Mouse (Mus musculus) liver (tissue): ENCODE measurements around the gene Cdc37l1.

Experiments used
- DNase-seq: peaks from one replicate; pipeline ENCODE4 v3.0.0-alpha.2; 2020; ENCODE audit warnings: mixed read lengths

Cdc37l1 gene

GRCm38 (mm10) chr19:29047334-29048170, 57.4 kb downstream of the Cdc37l1 start, which contains the start of gene Ak3:
Ak3 (minus strand) TSS chr19:29047961.
- peak; percentile 83 for DNase-seq

DNA sequence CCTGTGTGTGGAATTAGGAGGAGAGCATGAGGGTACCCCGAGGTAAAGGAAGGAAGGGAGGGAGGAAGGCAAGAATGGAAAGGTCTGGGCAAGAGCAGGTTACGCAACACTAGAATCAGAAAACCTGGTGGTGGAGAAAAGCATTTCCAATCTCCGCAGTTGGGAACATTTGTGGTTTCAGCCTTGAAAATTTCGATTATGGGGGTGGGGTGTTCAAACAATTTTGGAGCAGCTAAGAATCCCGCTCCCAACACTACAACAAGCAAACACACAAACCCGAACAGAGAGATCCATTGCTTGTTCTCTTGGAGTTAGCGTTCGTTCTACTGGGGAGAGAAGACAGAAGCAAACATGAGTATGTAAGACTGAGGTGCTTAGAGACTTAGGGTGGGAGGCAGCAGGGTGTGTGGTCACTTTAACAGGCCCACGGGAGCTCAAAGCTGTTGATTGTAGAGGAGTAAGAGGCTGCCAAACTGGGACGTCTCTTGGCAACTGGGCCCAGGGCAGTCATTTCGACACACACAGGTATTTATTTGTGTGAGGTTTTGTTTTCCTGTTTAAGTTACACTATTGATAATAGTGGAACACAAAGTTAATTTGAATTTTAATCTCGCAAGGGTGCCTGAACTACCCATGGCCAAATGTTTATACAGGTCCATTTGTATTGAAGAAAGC, 59.4 kb downstream of the Cdc37l1 start:
- no peak for DNase-seq

DNA sequence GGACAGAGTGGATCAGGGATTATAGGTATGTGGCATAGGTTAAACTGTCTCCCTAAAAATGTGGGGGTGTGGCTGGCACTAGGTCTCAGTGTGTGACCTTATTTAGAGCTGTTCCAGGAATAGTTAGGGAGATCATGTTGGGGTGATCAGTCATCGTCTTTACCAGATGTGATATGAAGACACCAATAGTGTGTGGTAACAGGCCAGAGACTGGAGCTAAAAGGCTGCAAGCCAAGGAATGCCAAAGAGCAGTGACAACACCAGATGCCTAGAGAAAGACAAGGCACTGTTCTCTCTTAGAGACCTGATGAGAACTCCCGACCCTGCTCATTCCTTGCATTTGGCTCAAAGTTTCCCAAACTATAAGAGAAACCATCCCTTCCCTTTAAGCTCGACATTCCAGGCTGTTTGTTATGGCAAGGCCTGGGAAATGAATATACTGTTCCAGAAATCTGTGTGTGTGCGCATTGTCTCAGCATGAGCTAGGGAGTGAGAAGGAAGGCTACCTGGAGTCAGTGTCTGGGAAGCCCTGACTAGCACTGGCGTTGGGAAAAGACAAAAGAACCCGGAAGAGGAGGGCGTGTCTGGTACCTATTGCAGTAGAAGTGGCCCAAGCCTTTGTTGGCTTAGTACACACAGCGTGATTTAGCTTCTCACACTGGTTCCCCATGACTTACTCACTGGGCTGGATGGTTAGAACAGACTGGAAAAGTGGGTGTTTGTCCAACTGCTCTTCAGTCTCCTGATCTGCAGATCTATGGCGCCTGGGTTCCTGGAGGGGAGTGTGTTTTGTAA, 60.2 kb downstream of the Cdc37l1 start:
- no peak for DNase-seq

GRCm38 (mm10) chr19:29052786-29053185, 62.6 kb downstream of the Cdc37l1 start:
- DNase-seq = peak; percentile 33

DNA sequence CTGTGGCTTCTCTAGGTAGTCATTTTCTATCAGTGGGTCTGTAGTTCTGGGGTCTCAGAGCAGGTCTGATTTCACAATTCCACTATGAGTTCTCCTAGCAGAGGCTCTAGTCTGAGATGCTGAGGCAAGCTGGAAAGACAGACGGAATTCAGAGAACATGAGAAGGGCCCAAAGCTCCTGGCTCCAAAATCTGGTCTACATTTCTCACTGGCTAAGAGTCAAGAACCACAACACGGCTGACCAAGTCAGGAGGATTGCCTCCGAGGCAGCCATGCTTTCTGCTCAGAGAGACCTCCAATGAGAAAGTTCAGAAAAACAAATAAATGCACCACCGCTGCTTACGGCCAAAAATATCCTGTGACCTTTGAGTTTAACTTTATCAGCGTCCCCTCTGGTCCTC, 64.4 kb downstream of the Cdc37l1 start:
- DNase-seq = no peak

DNA sequence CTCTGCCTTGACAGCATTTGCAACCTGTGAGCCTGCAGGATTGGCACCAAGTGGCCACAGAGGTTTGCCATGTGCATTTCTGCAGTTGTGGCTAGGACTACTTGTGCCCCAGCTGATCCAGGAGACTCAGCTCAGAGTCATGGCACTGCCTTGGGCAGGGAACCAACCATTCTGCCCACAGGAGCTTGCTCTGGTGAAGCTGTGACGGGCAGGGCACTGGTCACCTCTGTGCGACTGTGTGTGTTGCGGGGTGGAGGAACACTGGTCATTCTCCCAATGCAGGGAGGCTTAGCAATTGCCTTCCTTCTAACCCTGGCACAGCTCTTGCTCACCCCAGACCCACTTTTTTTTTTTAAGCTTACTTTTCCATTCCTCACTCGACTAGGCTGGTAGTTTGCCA, 65.3 kb downstream of the Cdc37l1 start:
- DNase-seq = no peak

DNA sequence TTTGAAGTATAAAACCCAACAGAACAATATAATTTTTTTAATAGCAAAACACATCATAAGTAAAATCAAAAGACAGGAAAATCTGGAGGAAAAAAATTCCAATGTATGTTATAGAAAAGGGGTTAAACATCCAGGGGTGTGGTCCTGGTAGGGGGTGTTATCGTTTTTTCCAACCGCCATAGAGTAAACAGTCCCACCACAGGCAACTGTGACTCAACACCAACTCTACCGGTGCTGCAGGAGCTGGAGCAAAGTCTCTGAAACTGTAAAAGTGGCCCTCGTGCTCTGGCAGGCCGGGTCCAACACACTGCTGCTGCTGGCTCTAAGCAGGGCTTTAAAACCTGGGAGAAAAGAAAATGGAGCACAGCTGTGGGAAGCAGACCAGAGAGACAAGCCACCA, 68.6 kb downstream of the Cdc37l1 start:
- DNase-seq = no peak

DNA sequence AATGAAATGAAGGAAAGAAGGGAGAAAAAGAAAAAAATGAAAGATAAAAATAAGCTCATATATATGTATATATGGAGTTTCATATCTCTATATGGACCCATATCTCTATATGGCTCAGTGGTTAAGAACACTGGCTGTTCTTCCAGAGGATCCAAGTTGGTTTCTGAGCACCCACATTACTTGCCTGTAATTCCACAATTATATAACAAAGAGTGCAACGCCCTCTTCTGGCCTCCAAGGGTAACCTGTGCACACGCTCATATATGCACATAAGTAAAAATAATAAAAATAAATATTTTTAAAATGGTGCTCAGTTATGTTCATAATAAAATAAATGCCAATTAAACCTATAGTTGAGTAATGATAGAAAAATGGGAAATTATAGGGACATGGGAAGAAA, 69.5 kb downstream of the Cdc37l1 start:
- DNase-seq = no peak

DNA sequence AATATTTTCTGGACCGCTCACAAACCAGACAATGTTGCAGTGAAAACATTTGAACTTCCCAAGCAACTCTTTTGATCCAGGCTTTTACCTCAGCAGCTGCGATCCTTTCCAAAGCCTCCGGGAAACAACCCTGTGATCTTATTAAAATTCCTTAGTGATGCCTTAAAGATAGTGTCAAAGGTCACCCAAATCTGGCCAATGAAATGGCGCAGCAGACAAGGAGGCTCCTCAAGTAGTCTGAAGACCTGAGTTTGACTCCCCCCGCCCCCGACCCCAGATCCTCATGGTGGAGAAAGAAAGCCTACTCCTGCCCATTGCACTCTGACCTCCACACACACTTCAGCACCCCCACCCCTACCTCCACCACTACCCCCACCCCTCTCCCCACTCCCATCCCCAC, 70.1 kb downstream of the Cdc37l1 start:
- no peak for DNase-seq

DNA sequence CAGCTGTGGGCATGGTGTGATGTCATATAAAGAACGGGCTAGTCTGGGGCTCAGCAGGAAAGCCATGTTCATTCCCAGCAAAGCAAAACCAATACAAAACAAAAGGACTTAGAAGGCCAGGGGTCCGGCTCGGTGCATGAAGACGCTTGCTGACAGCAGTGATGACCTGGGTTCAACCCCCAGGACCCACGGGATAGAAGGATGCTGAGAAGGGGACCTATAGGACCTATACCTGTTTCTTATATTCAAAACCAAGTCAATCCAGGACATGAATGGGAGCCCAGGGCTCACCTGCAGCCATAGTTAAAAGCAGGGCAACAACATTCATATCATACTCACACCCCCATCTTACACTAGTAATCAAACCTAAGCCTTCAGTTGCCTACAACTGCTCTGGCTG, 72.9 kb downstream of the Cdc37l1 start:
- DNase-seq = no peak

GRCm38 (mm10) chr19:29063577-29064363, 73.6 kb downstream of the Cdc37l1 start:
- peak; percentile 100 for DNase-seq

- peak; percentile 95 for DNase-seq
Measured at GRCm38 (mm10) chr19:29064451-29065102, 74.4 kb downstream of the Cdc37l1 start.

DNA sequence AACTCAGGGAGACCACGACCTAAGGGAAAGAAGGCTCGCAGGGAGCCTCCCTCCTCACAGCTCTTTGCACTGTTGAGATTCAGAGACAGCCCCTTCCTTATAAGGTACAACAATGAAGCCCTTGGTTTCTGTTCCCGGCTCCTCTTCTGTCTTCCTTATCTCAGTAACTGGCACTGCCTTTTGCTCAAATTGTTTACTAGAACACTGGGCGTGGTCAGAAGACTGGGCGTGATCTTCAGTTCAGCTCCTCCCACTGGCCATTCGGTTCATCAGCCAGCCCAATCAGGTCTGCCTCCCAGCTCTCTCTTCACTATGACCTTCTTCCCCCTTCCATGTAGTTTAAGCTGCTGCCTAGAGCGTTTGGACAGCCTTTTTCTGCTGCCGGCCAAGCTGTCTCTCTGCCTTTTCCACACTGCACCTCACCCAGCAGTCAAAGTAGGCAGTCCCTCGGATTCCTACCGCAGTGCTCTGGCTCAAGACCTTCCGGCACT, 76.9 kb downstream of the Cdc37l1 start:
- peak; percentile 95 for DNase-seq

- DNase-seq = peak; percentile 40
Measured at GRCm38 (mm10) chr19:29069195-29069594, 79.0 kb downstream of the Cdc37l1 start.

DNA sequence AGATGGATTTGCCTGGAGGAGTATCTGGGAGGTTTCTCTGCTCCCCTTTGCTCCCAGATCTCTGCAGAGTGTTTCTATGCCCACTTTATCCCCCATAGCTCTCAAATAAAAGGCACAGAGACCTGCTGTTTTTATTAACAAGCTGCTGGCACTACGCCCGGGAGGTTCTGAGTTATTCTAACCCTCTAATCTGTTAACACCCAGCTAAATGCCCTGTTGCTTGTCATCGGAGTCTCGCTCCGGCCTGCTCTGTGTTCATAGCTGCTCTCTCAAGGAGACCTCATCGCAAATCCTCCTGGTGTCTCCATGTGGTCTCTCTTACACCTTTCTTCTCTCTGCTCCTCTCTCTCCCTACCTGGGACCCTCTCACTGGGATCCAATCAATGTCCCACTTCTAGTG, 84.7 kb downstream of the Cdc37l1 start:
- DNase-seq = no peak
